Mouse (Mus musculus) mouse embryonic stem cell (cell line): ENCODE results near the gene Syde2.

Source experiments
- in situ Hi-C, 2 experiments: fragments of 300-500 bp; cut with MboI; formaldehyde crosslinking; loops; 1 replicate in 1 of 2; 3 replicates in 1 of 2; pipeline ENCODE4 v1.14.3; 2019 to 2020; ENCODE audit warnings: low sequenced_read_pairs in 2 of 2, low pct_unique_long_range_greater_than_20kb in 1 of 2, mixed read lengths in 1 of 2; ENCODE audit not compliant: unreplicated experiment in 1 of 2

Gene Syde2

DNA sequence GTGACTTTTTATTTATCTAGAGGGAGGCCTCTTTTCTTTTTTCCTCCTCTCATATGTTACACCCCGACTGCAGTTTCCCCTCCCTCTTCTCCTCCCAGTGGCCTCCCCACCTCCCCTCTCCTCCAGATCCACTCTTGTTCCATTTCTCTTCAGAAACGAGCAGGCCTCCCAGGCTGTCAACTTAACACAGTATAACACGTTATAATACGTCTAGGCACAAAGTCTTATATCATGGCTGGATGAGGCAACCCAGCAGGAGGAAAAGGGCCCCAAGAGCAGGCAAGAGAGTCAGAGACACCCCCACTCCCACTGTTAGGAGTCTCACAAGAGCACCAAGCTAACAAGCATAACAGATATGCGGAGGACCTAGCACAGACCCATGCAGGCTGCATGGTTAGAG is 45.3 kb downstream of the Syde2 start:
- in situ Hi-C loops, result no loop called here

DNA sequence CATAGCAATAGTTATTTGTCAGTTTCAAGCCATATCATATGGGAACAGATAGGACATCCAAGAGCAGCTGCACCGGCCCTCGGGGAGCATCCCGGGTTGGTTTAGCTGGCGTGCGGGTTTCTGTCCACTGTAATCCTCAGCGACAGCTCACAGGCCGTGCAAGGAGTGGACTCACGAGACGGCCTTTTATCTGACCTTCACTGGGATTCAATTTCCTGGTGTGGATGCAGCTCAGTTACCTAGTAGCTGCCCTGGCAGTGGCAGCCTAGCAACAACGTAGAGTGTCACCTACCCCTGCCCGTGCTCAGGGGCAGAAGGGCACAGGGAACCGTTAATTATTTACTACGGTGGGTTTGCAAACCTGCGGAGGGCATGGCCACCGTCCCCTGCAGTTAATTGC is 50.2 kb downstream of the Syde2 start:
- in situ Hi-C loops, result no loop called here

DNA sequence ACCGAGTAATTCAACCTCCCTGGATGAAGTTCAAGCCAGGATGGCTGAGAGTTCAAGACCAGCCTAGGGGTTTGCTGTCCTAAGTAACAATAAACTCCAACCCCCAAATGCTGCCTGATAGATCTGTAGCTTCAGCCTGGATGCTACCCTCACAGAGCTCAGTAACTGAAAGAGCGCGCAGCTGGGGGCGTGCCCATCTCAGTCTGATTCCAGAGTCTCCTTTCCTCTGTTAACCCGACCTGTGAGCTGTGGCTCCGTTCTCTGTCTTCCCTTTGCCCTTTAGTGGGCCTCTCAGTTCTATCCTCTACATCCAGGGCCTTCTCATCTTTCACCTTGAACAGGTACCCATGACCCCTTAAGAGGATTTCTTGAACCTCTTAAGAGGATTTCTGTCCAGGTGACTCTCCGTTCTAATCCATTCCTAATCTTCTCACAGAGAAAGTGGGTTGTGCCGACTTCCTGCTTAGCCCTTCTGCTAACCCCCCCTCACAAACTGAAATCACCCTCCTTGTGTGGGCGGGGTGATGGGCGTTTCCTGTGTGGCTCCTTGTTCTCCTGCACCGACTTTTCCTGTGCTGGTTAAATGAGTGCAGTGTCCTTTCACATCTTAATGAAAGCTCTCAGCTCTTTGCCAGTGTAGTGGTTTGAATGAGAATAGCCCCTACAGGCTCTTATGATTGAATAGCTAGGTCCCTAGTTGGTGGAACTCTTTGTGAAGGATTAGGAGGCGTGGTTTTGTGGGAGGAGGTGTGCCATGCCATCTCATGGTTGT is 51.6 kb downstream of the Syde2 start:
- in situ Hi-C loops, result no loop called here

DNA sequence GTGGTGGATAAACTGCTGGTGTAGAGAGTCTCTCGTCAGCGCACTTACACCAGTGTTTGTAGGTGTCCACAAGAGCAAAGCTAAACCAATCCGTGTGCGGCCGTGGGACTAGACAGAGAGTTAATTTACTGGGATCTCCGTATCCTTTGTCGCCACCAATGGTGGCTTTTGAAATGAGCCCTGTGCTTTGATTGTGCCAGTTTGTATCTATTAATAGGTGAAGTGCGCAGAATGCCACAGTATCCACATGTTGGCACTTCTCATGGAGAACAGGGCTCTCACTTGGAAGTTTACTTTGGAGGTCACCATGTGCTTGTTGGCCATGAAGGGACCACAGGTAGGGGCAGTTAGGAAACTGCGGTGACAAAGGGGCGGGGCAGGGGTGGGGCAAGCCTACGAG is 53.7 kb downstream of the Syde2 start:
- in situ Hi-C loops, result no loop called here

DNA sequence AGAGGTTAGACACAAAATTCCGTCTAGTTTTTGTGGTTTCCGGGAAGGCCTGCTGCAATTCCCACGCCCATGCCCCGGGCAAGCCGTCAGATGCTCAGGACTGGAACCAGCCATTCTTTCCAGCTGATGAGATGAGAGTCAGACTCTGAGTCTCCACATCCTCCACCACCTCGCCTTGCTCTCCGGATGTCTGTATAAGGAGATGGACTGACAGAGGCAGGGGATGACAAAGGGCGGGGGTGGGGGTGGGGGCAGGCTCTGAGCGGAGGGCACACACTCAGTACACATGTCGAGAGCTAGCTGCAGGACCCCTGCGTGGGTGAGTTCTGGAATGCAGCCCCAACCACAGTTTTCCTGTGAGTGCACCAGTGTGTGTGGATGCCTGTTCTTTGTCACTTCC is 57.3 kb downstream of the Syde2 start:
- in situ Hi-C loops, result no loop called here

DNA sequence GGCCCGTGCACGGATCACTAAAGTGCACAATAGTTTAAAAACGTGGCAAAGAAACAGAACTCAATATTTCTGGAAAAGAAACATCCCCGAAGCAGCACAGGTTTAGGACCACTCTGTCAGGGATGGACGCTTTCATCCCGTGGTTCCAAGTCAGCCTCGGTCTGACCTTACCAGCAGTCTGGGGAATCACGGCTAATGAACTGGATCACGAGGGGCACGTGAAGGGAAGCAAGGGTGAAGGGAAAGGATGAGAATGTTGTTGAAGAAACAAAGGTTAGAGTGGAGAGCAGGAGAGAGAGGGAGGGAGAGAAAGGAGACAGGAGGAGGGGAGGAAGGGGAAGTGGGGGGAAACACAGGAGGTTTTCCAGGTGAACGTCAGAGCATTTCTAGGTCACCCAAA is 58.4 kb downstream of the Syde2 start:
- in situ Hi-C loops, result no loop called here

DNA sequence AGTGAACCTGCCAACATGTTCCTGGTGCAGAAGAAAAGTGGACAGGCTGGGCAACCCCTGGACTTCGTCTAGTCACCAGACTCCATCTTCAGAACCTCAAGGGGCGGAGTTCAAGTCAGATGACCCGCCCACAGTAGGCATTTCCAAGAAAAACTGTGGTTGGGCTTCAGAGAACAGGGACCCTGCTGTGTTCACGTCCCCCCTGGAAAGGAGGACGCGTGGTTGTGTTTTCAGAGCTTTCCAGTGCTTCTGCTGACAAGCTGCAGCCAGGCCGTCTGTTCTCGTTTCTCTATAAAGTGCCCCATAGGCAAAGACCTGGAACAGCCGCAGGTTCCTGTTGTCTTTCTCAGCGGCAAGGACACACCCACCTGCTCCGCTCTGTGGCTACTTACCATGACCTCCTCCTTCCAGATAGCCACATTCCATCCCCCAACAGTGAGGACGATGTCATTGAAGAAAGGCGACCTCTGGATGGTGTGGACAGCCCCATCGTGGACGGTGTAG is 60.1 kb downstream of the Syde2 start:
- in situ Hi-C loops, result no loop called here

DNA sequence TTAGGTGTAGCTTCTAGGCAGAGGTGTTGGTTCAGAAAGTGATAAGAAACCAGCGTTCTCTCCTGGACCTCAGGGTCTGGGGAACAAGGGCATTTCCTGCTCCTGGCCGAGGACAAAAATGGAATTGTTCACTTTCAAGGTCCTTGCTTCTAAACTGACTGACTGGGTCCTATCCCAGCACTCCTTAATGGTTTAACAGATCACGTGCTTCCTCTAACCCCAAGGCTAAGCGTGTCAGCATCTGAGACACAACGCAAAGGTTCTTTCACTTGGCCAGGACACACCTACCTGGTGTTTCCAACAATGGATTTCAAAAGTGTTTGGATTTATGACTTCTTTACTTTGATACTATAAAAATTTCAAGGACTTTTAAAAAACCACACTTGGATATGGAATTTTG is 62.3 kb downstream of the Syde2 start:
- in situ Hi-C loops, result no loop called here

DNA sequence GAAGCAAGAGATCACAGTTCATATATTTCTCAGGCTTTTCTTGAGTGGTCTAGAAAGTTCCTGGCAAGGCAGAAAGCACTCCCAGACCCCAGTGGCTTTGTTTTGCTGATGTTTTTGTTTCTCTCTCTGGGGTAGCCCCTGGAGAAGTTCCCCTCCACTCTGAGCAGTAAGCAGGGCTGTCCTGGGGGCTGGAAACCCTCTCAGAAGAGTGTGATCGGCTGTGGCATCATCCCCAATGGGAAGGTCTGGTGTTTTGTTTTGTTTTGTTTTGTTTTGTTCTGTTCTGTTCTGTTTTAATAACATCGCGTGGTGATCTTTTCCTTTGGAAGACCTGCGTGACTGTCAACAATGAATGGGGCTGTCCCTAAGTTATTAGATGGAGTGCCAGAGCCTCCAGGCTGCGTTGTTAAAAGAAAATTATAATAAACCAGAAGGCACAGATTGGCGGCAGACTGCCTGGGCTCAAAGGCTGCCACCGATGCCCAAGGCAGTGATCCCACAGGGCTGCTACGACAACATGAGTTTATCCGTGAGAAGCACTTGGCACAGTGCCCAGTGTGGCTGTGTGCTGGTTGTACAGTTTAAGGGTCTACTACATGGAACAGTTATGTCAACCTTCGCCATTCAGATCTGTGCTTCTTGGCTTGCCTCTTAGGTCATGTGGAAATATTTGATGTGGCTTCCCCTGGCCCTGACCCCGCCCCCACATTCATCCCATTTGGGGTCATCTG is 63.8 kb downstream of the Syde2 start:
- in situ Hi-C loops, result no loop called here

DNA sequence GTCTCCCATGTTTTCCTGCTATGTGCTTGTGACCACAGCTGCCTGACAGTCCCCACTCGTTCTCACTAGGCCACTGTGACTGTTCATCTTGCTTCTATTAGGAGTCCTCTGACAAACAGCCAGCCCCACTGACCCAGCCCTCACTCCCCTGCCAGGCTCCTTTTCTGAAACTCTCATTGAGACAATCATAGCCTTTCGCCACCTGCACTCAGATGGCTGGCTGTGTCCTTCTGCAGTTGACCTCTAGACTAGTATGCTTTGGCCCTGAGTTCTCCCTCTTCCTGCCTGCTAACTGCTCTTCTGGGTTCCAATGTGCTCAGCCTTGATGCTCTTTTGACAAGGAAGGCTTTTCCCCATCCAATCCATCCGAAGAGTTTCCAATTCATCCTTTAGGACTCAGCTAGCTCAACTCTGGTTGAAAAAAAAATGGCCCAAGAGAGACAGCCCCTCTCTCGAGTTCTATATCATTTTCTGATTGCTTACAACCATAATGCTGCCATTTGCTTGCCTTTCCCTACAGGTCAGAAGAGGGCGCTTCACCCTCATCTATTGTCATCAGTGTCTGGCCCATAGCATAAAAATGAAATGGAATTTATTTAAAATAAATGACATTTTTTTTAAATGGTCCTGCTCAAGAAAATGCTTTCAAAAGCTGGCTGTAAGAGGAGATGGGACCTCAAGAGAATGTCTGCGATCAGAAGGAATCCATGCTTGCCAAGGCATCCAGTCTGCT is 65.6 kb downstream of the Syde2 start:
- in situ Hi-C loops, result no loop called here

DNA sequence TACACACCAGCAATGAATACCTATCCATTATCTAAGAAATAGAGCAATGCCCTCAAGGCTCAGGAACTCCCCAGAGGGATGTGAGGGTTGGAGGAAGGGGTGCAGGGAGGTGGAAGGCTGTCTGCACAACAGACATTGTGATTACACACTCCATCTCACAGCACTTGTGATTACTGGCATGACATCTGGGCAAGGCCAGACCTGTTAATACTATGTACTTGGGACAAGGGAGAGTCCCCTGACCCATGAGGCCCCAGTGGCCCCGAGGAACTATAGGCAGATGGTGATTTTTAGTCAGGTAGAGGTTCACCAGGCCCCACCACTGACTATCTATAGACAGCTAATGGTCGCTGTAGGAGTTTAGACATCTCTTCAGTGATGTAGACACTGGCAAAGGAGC is 66.2 kb downstream of the Syde2 start:
- in situ Hi-C loops, result no loop called here

DNA sequence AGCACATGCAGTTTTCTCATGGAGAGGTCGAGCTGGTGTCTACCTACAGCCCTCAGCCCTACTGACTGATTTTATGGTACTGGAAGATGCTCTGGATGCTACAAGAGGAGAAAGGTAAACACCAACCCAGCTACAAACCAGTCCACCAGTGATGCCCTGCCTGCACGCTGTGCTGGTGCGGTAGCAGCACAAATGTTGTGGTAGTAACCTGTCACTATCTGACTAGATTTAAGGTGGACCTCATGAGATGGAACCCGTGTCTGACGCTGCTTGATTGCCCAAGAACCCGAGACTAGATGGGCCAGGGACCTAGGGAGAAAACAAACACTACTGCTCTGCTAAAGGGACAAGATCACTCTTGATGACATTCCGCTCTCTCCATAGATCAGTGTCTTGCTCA is 69.5 kb downstream of the Syde2 start:
- in situ Hi-C loops, result loop anchor here (5.0 kb wide), 2 partner anchors 120 to 125 kb away; no protein-coding TSS in a partner anchor

DNA sequence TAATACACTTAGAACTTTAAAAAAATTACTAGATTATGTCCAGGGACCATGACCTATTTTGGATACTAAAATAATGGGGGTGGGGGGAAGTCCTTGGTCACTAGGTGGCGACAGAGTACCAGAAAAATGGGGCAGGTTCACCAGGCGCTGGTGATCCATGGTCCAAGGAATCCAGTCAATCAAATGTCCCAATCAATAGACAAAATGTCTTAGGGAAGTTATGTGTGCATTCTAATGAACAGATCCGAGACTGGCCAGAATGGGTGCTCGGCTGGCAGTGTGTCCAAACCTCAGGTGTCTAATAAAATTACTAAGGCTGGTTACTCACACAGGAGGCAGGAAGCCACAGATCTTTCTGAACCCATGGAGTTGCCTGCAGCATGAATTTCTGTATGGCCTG is 70.6 kb downstream of the Syde2 start:
- in situ Hi-C loops, result loop anchor here (5.0 kb wide), 2 partner anchors 119 to 124 kb away; no protein-coding TSS in a partner anchor

DNA sequence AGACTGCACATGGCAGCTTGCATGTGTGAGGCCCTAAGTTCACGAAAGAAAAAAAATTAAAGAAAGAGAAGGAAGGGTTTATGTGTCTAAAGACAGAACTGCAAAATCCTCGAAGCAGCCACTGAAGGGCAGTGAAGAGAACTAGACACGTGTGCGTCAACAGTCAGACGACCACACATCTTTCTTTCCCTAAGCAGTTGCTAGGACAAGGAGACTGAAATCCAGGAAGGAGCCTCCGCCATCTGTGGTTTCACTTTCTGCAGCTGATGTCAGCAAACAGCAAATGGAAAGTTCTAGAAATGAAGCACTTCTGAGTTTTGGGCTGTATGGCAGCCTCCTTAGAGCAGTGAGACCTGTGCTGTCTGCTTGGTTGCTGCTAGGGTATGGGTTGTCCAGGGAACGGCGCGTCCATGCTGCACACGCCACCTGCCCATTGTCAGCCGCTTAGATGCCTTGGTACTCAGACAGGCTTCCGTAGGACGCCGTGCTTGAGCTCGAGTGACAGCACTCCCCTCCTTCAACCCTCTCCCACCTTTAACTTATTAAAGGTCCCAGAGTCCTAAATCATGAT is 71.8 kb downstream of the Syde2 start:
- in situ Hi-C loops, result loop anchor here (5.0 kb wide), 2 partner anchors 118 to 123 kb away; no protein-coding TSS in a partner anchor

DNA sequence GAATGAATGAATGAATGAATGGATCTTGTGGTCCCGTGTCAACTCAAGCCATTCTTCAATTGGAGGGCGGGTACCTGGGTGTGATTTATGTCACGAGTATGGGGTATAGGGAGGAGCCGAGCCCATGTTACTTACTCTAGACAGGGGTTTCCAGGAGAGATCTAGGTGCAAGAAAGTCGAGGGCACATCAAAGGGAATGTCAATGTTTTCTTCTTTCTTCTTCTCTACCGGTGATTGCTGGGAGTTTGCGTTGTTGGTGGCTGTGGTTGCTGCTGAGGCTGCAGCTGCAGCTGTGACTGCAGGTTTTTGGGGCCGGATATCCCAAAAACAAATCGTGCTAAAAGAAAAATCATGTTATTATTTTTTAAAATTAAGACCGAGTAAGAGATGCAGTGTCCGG is 75.5 kb downstream of the Syde2 start:
- in situ Hi-C loops, result no loop called here

DNA sequence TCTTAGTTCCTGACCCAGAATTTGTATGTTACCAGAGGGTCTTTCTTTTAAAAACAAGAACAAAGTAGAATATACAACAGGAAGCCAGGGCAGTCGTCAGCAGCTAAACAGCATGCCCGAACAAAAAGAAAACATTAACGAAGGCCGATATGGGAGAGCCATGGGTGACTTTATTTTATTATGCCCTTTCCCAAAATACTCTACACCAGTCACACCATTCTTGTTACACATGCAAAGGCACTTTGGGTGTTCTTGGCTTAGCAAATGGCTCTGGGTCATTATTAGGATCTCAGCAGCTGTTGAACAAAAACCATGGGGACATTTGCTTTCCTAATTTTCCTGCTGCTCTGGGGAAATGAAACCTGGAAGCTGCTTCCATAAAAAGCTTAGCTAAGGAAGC is 81.6 kb downstream of the Syde2 start:
- in situ Hi-C loops, result no loop called here
